Mouse (Mus musculus): ENCODE measurements around the gene Cpsf4l. TPM values are rescaled to one million over a fixed set of nuclear protein-coding genes. Genes with fewer than 3 reads are reported as not detected.

Gene Cpsf4l
- not detected in 2 replicates for polyA plus RNA-seq (2012; ENCODE audit: low replicate concordance)

GRCm38 (mm10) chr11:113709731-113710256, at the start of gene Cpsf4l:
Cpsf4l (minus strand) TSS chr11:113710017.

DNA sequence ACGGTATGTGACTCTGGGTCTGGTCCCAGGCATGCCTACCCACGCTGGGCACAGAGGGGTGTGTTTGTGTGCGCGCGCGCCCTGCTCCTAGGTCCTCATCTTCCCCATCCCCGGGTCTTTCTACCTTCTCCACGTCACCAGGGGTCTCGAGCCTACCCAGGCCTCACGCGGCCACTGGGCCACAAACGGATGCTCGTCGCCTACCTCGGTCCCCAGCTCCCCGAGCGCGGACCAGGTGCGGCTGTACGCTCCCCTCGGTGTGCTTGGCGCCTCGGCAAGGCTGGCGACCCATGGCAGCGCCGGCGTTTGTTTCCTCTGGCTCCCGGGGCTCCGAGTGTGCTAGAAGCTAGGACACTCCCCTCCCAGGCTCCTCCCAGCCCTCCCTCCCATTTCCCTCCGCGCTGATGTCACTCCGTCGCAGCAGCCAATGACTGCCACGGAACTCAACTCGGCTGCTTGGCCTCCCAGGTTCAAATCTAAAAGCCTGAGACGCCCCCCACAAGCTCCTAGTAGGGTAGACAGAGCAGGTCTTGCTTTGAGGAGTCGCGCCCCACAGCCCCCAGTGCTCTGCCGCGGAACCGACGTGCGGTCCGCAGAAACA, 41.8 kb upstream of the Cpsf4l start, which contains the start of gene Cdc42ep4:
Gene Cdc42ep4, minus strand, starts transcription at position 398 of the 601 bp plus-strand sequence.

GRCm38 (mm10) chr11:113683957-113684706, 25.7 kb downstream of the Cpsf4l start, which contains the start of the genes Fam104a and D11Wsu47e:
Fam104a (minus strand) TSS chr11:113684155.
D11Wsu47e (plus strand) TSS chr11:113684412.

DNA sequence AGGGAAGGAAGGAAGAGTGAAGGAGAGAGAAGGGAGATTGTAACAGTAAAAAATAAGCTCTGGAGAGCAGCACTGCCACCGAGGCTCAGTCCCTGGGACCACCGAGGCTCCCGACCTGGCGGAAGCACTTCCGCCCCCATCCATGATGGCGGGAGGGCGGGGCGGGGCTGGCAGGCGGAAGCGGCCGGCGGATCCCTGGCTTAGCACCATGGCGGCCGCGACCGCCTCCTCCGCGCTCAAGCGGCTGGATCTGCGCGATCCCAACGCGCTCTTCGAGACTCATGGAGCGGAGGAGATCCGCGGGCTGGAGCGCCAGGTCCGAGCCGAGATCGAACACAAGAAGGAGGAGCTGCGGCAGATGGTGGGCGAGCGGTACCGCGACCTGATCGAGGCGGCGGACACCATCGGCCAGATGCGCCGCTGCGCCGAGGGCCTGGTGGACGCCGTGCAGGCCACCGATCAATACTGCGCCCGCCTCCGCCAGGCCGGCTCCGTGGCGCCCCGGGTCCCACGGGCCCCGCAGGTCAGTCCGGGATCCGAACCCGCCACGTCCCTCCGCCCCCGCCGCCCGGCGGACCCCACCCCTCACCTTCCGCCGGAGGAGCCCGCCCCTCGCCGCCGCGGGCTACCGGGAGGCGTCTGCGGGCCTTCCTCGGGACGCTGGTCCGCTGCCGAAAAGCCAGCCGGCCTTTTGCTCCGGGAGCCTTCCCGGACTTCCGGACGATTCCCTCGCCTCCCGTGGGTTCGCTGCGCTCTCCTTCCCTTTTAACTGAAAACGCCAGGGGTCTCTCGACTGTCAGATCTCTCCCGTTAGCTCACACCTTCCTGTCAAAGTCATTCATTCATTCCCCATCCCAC, 60.2 kb downstream of the Cpsf4l start, which contains the start of gene Slc39a11:
Gene Slc39a11, minus strand, starts transcription at position 727 of the 858 bp plus-strand sequence.

GRCm38 (mm10) chr11:113648690-113649352, 61.0 kb downstream of the Cpsf4l start, which contains the start of gene Cog1:
Cog1 (plus strand) TSS chr11:113649169.

Other genes with a start within 250 kb of the Cpsf4l start
- gene Sstr2, start 90.7 kb downstream of the Cpsf4l start, polyA plus RNA-seq (2012; ENCODE audit: low replicate concordance): 0.14 TPM in 1 of 2 replicates, not detected in the other
- 21.1 and 35.4 TPM in 2 replicates for gene Cog1, start 60.8 kb downstream of the Cpsf4l start, polyA plus RNA-seq (2012; ENCODE audit: low replicate concordance)
- gene Slc39a11, start 59.9 kb downstream of the Cpsf4l start, polyA plus RNA-seq (2012; ENCODE audit: low replicate concordance): 10.4 and 20.6 TPM in 2 replicates
- gene Fam104a, start 25.9 kb downstream of the Cpsf4l start, polyA plus RNA-seq (2012; ENCODE audit: low replicate concordance): 78.5 and 177 TPM in 2 replicates
- 4.1 and 4.2 TPM in 2 replicates for gene D11Wsu47e, start 25.6 kb downstream of the Cpsf4l start, polyA plus RNA-seq (2012; ENCODE audit: low replicate concordance)
- 47.1 and 56.9 TPM in 2 replicates for gene Cdc42ep4, start 41.9 kb upstream of the Cpsf4l start, polyA plus RNA-seq (2012; ENCODE audit: low replicate concordance)